Mouse (Mus musculus) liver, adult 2 months (tissue): ENCODE data around the gene Ccdc115.

Experiments
- CTCF ChIP-seq: fragments of 200-500 bp; IDR thresholded peaks from 2 replicates; pipeline ENCODE4 v1.5.1; 2011; ENCODE audit warnings: low read depth, low read length, control low read depth
- POLR2A ChIP-seq: fragments of 200-500 bp; IDR thresholded peaks from 2 replicates; pipeline ENCODE4 v1.6.1; 2011; ENCODE audit warnings: low read length, control low read depth; ENCODE audit not compliant: insufficient read depth; ENCODE audit errors: extremely low read depth

GRCm38 (mm10) chr1:34399182-34399953 lies 40.1 kb downstream of the Ccdc115 start:
- TF ChIP-seq CTCF (no peak), POLR2A (no peak)
